In the genomic region with DNA sequence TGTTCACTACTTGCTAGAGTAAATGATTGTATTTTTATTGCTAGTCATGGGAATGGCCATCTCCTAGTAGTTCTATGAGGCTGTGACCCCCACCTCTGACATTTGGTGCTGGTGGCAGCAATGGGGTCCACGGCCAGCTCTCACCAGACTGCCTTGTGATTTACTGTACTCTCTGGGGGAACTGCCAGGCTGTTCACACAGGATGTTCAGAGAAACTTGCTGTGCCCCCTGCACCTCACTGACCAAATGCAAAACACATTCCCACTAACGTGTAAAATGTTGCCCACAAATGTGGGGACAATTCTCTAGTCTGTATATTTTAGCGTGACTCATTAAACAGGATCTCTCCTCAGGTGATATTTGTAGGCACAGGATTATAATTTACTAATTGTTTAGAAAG, we compare ENCODE assay signal across 18 mouse cellular contexts.
"Had no signal": no experiment of that assay in that cellular context is flagged by ENCODE, and none has a peak within 500 bp of the region (broad histone marks: within the 10 kb centered on the region; RNA-seq: fewer than 3 reads in every experiment).

No protein-coding gene starts in this region.

- DNase-seq: gastrocnemius, postnatal 14 days; gastrocnemius, postnatal 36 days; kidney, adult 18-20 months; kidney, adult 9 months; kidney, postnatal 14 days; kidney, postnatal 36 days; layer of hippocampus, postnatal 36 days; left cerebral cortex, postnatal 4 days had no signal

- H3K9me3 ChIP-seq: heart, embryonic 13.5 days; heart, embryonic 15.5 days; hindbrain, embryonic 13.5 days; hindbrain, embryonic 15.5 days; kidney, embryonic 15.5 days; limb, embryonic 13.5 days; limb, embryonic 15.5 days had no signal

- H3K4me3 ChIP-seq: heart, embryonic 13.5 days; heart, embryonic 15.5 days; hindbrain, embryonic 13.5 days; hindbrain, embryonic 15.5 days; kidney, embryonic 15.5 days; limb, embryonic 13.5 days; limb, embryonic 15.5 days had no signal

- H3K9ac ChIP-seq: heart, embryonic 13.5 days; heart, embryonic 15.5 days; hindbrain, embryonic 13.5 days; hindbrain, embryonic 15.5 days; kidney, embryonic 15.5 days; limb, embryonic 13.5 days; limb, embryonic 15.5 days had no signal

- H3K27me3 ChIP-seq: heart, embryonic 13.5 days; heart, embryonic 15.5 days; hindbrain, embryonic 13.5 days; hindbrain, embryonic 15.5 days; kidney, embryonic 15.5 days had no signal

- H3K4me1 ChIP-seq: hindbrain, embryonic 13.5 days; hindbrain, embryonic 15.5 days had no signal

- H3K27ac ChIP-seq: heart, embryonic 13.5 days; heart, embryonic 15.5 days; hindbrain, embryonic 13.5 days; hindbrain, embryonic 15.5 days; hindbrain, postnatal 0 days; kidney, embryonic 15.5 days; kidney, postnatal 0 days; limb, embryonic 13.5 days; limb, embryonic 15.5 days had no signal

- H3K4me2 ChIP-seq: heart, embryonic 11.5 days; heart, embryonic 13.5 days; heart, embryonic 15.5 days; hindbrain, embryonic 13.5 days; hindbrain, embryonic 15.5 days; kidney, embryonic 15.5 days; limb, embryonic 13.5 days; limb, embryonic 15.5 days had no signal

- H3K36me3 ChIP-seq: heart, embryonic 13.5 days; heart, embryonic 15.5 days; hindbrain, embryonic 13.5 days; hindbrain, embryonic 15.5 days; kidney, embryonic 15.5 days; limb, embryonic 15.5 days had no signal
